Mouse (Mus musculus) midbrain, embryonic 15.5 days (tissue): ENCODE measurements at regions not wholly inside any gene's neighbourhood (a gene's known extent, or its start where the extent isn't known, plus 50 kb on each side); places are given as distances from the start of the nearest gene placed in this dataset.
A peak's percentile ranks its signal among the peaks of the same experiment; 100 is the strongest.

ENCODE experiments used
- ATAC-seq: fragments of 200-750 bp; cut with Nextera tagmentation; replicated peaks from 2 replicates; pipeline ENCODE4 v1.8.0; 2017; ENCODE audit warnings: moderate TSS enrichment
- H3K27ac ChIP-seq: fragments of 300-500 bp; sonication (generic); 2 replicates; pipeline ENCODE4 v1.5.1; 2015; ENCODE audit warnings: mild to moderate bottlenecking, inconsistent platforms
- H3K27me3 ChIP-seq: fragments of 300-500 bp; sonication (generic); replicated peaks from 2 replicates; pipeline ENCODE4 v1.6.1; 2015; ENCODE audit warnings: inconsistent platforms
- H3K36me3 ChIP-seq: fragments of 300-500 bp; sonication (generic); replicated peaks from 2 replicates; pipeline ENCODE4 v1.6.1; 2015; ENCODE audit warnings: inconsistent platforms
- H3K4me1 ChIP-seq: fragments of 300-500 bp; sonication (generic); 2 replicates; pipeline ENCODE4 v1.6.1; 2015; ENCODE audit warnings: inconsistent platforms
- H3K4me2 ChIP-seq: fragments of 300-500 bp; sonication (generic); 2 replicates; pipeline ENCODE4 v1.6.1; 2015; ENCODE audit warnings: inconsistent platforms, mild to moderate bottlenecking, moderate library complexity
- H3K4me3 ChIP-seq: fragments of 300-500 bp; sonication (generic); 2 replicates; pipeline ENCODE4 v1.5.1; 2015; ENCODE audit warnings: mild to moderate bottlenecking, inconsistent platforms
- H3K9ac ChIP-seq: fragments of 300-500 bp; sonication (generic); 2 replicates; pipeline ENCODE4 v1.6.1; 2015; ENCODE audit warnings: mild to moderate bottlenecking, inconsistent platforms
- H3K9me3 ChIP-seq: fragments of 300-500 bp; sonication (generic); 2 replicates; pipeline ENCODE4 v1.6.1; 2016; ENCODE audit warnings: inconsistent platforms
- WGBS: fragments of 180-500 bp; shearing (Covaris S2); methylation state at CpG from one replicate; pipeline ENCODE4 v1.1.7; 2015; ENCODE audit warnings: mixed read lengths; 5-methylcytosine and 5-hydroxymethylcytosine counted together

DNA sequence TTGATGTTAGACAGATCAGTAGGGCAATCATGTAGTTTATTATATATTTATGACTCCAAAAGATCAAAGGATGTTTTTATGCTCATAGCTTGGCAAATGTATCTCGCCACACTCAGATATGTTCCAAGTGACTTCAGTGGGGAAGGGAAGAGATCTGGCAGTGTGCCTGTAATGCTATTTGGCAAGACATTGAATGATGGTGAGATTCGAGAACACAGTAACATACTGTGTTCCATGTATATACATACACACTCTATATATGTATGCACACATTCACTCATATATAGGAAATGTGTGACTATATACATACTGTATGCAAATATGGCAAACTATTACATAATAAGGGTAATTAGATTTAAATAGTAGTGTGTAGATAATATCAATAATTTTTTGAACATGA is 577.3 kb upstream of the Arrdc4 start:
- H3K4me2 ChIP-seq, result no peak overlapping the region
- H3K4me3 ChIP-seq, result no peak overlapping the region
- no peaks in the 10 kb centered on the region for H3K36me3 ChIP-seq
- no peaks in the 10 kb centered on the region for H3K9me3 ChIP-seq
- ATAC-seq, result no peak
- no peaks in the 10 kb centered on the region for H3K27me3 ChIP-seq
- H3K4me1 ChIP-seq, result no peaks in the 10 kb centered on the region
- no peak overlapping the region for H3K9ac ChIP-seq
- no peak overlapping the region for H3K27ac ChIP-seq
- WGBS, result 91% methylated on average over 2 of the region's 2 CpGs

DNA sequence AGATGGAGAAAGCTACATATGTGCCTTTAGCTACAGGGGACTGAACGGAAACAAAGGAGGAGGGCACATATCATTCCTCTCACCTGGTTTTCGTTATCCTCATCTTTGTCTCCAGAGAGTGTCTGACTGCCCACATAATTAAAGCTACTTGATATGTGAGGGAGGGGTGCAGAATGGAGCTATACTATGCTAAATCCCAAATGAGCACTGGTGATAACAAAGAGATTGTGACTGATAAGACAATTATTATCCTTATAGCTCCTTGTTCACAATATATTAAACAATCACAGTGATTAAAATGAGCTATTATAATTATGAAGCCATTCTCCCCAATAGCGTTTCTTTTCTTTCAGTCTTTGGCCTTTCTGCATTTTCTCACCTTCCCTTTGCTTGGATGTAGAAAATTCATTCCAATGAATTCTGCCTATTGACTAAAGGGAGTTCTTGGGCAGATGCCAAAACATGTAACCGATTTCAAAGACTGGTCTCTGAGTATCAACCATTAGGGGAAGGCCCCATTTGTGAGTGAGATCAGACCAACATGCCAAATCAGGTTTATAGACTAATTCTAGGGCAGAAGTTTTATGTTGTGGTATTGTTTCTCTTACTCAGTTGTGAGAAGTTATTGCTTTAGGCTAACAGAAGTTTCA is 528.1 kb upstream of the Arrdc4 start:
- no peaks in the 10 kb centered on the region for H3K4me1 ChIP-seq
- H3K9me3 ChIP-seq, result no peaks in the 10 kb centered on the region
- no peaks in the 10 kb centered on the region for H3K27me3 ChIP-seq
- H3K4me3 ChIP-seq, result no peak overlapping the region
- H3K36me3 ChIP-seq, result no peaks in the 10 kb centered on the region
- ATAC-seq, result no peak
- H3K27ac ChIP-seq, result no peak overlapping the region
- WGBS, result 40% methylated on average over 4 of the region's 4 CpGs
- no peak overlapping the region for H3K4me2 ChIP-seq
- H3K9ac ChIP-seq, result no peak overlapping the region

DNA sequence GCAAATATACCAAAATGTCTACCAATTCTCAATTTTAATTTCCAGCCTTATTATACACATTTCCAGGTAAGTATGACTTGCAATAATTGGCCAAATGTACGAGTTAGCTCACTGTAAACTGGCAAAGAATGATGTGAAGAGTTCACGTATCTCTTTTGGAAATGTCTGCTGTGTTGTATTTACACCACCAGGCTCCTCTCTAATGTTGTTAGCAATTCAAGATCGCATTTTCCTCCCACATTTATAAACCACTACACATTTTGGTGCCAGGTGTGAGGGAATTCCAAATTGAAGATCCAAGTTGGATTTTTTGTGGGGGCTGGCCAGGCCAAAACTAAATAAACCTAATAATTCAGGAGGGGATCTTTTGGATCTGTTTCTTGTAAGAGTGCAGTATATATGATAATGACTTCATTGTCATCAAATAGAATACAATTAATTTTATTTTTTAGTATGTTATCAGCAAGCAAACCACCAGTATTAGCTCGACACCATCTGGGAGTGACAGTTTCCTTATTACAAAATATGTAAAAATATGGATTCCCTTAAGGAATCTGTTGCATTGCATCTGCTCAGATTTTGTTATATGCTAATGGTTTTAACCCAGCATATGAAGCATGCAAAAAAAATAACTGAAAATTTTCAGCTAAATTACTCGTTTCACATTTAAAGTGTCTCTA is 527.5 kb upstream of the Arrdc4 start:
- H3K36me3 ChIP-seq, result no peaks in the 10 kb centered on the region
- no peaks in the 10 kb centered on the region for H3K4me1 ChIP-seq
- H3K4me2 ChIP-seq, result no peak overlapping the region
- no peak overlapping the region for H3K4me3 ChIP-seq
- WGBS, result 63% methylated on average over 5 of the region's 5 CpGs
- no peak overlapping the region for H3K27ac ChIP-seq
- no peaks in the 10 kb centered on the region for H3K9me3 ChIP-seq
- no peak overlapping the region for H3K9ac ChIP-seq
- no peak for ATAC-seq
- H3K27me3 ChIP-seq, result no peaks in the 10 kb centered on the region

GRCm38 (mm10) chr7:69273670-69274069 is 524.6 kb upstream of the Arrdc4 start:
- H3K36me3 ChIP-seq, result no peaks in the 10 kb centered on the region
- H3K4me3 ChIP-seq, result no peak overlapping the region
- no peaks in the 10 kb centered on the region for H3K4me1 ChIP-seq
- no peak overlapping the region for H3K9ac ChIP-seq
- no peak for ATAC-seq
- no peaks in the 10 kb centered on the region for H3K27me3 ChIP-seq
- no peak overlapping the region for H3K4me2 ChIP-seq
- no peak overlapping the region for H3K27ac ChIP-seq
- H3K9me3 ChIP-seq, result no peaks in the 10 kb centered on the region
- WGBS, result 90% methylated on average over 1 of the region's 1 CpGs

DNA sequence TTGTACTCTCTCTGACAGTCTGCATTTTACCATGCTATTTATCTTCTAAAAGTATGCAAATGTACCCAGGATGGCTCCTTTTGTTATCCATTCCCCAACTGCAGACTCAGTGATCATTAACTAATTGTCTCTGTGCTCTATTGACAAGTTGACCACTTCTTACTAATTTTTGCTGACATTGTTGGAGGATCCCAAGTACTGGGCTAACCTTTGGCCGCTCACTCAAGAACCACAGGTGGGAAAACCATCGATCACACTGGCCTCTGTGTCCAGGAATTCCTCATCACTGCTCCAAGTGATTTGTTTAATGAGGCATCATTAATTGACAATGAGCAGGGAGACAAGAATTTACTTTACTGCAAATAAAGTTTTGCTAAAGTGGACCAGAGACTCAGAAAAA is 495.5 kb upstream of the Arrdc4 start:
- H3K27ac ChIP-seq, result no peak overlapping the region
- no peaks in the 10 kb centered on the region for H3K36me3 ChIP-seq
- no peaks in the 10 kb centered on the region for H3K4me1 ChIP-seq
- no peak overlapping the region for H3K4me2 ChIP-seq
- H3K4me3 ChIP-seq, result no peak overlapping the region
- no peak overlapping the region for H3K9ac ChIP-seq
- H3K9me3 ChIP-seq, result no peaks in the 10 kb centered on the region
- H3K27me3 ChIP-seq, result no peaks in the 10 kb centered on the region
- 84% methylated on average over 2 of the region's 2 CpGs for WGBS
- ATAC-seq, result no peak

GRCm38 (mm10) chr7:69233296-69233695 is 484.3 kb upstream of the Arrdc4 start:
- no peak overlapping the region for H3K4me2 ChIP-seq
- no peak for ATAC-seq
- no peak overlapping the region for H3K9ac ChIP-seq
- no peak overlapping the region for H3K27ac ChIP-seq
- H3K9me3 ChIP-seq, result no peaks in the 10 kb centered on the region
- H3K4me1 ChIP-seq, result no peaks in the 10 kb centered on the region
- 80% methylated on average over 2 of the region's 2 CpGs for WGBS
- H3K36me3 ChIP-seq, result no peaks in the 10 kb centered on the region
- H3K27me3 ChIP-seq, result no peaks in the 10 kb centered on the region
- no peak overlapping the region for H3K4me3 ChIP-seq

- Histone ChIP-seq H3K27ac (no peak overlapping the region), H3K27me3 (no peaks in the 10 kb centered on the region), H3K4me3 (no peak overlapping the region), H3K9ac (no peak overlapping the region), H3K36me3 (no peaks in the 10 kb centered on the region), H3K9me3 (no peaks in the 10 kb centered on the region), H3K4me1 (peaks cover 5% of the 10 kb centered on the region; the same call in 1 of the 2 replicates), H3K4me2 (no peak overlapping the region)
- ATAC-seq, result peak; percentile 94
- WGBS, result 28% methylated on average over 6 of the region's 6 CpGs
Measured at GRCm38 (mm10) chr7:69217871-69218270, 468.8 kb upstream of the Arrdc4 start.
